Mouse (Mus musculus) frontal cortex, postnatal 36 days (tissue): Measurements from ENCODE around the gene Tmem51.
A peak's percentile ranks its signal among the peaks of the same experiment; 100 is the strongest.
"Not testable (repeated sequence)": the region's sequence is repeated elsewhere in the genome, so short reads cannot be mapped to it uniquely, and the experiment has no call there.

ENCODE experiments used
- DNase-seq, 2 experiments: peaks; one replicate each; pipeline ENCODE4 v3.0.0; 2022; ENCODE audit warnings: low spot score in 2 of 2

The Tmem51 gene

DNA sequence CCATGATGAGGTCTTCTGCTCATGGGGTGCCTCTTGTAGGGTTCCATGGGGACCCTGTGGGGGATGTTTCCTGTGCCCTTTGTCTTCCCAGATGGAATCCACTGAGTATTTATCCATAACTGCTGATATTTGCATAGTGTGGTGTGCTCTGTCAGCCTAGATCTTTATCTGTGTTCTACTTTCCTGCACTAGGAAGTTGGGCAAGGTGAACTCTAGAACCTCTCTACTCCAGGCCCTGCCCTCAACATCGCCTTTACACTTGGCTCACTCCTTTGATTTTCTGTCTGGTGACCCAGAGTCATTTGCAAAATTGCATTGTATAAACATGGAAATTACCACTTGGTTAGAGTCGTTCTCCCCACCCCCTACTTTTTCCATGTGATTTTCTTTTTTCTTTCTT, 59.6 kb downstream of the Tmem51 start:
- DNase-seq = no peak

DNA sequence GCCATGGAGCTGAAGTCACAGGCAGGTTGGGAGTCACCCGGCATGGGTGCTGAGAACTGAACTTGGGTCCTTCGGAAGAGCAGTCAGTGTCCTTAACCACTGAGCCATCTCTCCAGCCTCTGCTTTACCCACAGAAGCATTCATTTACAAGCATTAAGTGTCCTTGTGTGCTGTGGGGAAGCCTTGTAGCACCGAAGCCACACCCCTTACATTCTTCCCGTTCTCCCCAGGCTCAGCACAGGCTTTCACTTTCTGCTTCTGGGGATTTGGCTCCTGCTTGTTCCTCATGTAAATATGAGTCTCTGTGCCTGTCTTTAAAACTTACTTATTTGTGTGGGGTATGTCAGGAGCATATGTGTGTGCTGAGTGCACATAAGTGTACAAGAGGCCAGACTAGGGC, 60.9 kb downstream of the Tmem51 start:
- no peak for DNase-seq

DNA sequence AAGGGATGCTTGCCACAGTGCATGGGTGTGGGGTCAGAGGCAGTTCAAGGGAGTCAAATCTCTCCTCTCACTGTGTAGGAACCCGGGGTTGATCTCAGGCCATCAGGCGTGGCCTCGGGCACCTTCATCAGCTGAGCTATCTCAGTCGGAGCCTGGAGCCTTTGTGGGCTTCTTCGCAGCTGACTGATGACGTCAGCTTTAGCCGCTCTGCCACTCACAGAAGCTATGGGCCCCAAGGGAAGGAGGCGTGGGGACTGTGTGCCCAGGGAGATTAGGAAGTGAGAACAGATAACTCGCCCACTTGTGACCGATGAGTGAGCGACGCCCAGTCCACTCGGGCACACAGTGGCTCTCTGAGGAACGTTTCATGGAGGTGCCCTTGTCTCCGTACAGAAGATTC, 66.4 kb downstream of the Tmem51 start:
- no peak for DNase-seq

DNA sequence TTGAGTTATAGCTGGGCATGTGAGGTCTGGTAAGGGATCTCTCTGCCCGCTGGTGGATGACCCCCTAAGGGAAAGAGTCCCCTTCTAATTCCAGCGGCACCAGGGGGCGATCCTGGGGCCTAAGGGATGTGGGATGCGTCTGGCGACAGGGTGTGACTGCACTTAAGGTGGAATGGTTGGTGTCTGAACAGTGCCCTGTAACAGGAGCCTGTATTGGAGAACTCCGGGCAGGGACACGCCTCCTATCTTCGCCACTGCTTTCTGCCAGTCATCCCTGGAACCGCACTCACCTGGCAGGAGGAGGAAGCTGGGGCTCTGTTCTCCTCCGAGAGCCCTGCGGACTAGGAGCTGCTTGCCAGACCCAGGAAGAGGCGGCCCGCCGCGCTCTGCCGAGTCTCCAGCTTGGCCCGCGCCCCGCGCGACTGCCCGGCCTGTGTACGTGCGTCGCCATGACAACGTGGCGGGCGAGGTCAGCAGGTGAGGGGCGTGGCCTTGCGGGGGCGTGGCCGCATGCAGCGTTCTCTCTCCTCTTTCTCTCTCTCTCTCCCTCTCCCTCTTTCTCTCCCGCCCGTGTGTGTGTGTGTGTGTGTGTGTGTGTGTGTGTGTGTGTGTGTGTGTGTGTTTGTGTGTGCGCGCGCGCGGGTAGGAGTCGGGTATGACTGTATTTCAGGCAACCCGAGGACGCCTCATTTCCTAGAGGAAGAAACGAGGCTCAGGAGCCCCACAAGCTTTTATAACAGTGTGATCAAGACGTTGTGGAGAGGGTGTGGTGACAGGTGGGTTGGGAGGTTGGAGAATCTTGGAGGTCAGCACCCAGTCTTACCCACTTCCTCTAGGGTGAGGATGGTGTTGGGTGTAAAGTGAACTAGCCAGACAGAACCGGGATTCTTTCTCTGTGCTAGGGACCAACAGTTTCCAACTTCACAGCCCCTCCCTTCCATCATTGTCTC, 69.2 kb downstream of the Tmem51 start, which contains the start of gene Fhad1:
Gene Fhad1 (minus strand): TSS at position 424 of the 950 bp plus-strand sequence.
- DNase-seq = peak; percentile 42 to 48

DNA sequence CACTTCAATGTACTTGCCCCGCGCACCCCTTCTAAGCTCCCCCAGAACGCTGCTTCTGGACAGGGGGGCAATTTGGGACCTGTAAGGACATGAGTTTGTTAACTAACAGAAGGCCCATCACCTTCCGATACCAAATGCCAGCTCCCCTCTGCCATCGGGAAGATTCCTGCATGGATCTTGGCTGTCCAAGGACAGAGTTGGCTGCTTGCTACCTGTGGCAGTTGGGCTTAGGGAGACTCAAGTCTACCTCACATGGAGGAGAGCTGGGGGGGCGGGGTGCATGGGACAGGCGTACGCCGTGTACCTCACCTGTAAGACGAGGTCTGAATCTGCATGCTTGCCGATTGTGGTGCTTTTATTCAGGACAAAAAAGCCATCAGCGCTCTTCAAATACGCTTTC, 72.9 kb downstream of the Tmem51 start:
- DNase-seq = no peak

DNA sequence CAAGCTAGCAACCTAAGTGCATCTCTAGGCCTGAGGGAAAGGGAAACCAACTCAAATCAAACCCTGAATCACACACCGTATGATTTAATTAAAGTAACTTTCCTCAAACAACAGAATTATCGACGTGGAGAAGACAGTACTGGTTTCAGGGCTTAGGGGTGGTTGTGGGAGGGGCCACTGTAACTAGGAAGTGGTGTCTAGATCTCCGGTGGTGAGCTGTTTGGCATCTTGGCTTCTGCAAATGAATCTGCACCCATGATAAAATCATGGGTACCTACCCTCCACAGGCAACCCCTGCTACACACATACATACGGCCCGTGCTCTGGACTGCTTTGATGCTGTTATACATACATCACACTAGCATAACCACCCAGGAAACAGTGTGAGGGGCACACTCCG, 73.7 kb downstream of the Tmem51 start:
- no peak for DNase-seq

DNA sequence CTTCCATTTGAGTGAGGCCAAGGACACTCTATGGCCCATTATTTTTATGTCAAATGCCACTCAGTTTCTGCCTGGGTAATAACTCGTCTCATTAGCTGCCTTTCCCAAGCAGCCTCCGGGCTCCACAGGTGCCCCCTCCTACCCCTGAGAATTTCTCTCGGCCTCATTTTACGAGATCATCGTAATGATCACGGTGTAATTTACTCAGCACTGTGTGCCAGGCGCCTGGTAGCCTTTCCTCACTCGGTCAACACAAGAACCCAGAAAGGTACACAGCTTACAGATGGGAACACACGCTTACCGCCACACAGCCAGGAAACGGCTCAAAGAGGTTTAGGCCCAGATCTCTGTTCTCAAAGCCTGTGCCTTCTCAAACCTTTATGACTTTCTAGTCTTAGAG, 75.9 kb downstream of the Tmem51 start:
- no peak for DNase-seq

DNA sequence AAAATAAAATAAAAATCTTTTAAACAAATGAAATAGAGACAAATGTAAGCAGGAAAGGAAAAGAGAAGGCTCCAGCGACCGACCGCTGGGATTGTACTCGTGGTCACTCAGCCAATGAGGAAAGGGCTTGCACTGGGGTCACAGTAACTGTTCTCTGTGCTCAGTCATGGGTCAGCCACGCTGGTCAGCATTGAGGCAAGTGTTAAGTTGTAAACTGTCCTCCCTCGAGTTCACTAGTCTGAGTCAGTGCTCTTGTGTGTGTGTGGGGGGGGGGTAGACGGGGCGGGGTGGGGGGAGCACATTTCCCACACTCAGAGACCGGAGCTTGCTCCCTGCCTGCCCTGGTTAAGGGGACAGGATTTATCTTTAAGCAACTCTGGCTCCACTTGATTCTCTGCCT, 83.5 kb downstream of the Tmem51 start:
- no peak for DNase-seq

DNA sequence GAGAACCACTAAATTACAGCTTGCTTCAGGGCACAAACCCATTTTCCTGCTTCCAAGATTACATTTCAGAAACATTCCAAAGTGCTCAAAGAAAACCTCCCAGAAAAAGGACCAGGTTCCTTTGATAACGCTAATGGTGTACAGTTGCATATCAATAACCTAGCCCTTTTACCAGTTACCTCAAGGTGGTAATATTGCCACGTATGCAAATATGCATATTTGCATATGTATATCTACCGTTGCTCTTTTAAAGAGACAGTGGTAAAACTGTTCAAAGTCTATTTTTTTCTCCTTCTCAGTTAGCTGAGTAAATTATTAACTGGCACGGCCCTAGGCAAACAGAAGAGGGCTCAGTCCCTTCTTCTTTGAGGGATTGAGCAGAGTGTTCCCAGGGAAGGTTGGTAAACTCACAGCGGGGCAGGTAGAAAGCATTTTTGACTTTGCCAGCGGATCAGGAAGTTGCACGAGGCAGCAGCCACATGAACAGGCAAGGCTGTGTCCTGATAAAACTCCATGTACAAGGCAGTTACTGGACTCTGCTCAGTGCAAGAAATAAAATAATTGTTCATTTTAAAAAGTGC, 84.5 kb downstream of the Tmem51 start:
- no peak for DNase-seq

DNA sequence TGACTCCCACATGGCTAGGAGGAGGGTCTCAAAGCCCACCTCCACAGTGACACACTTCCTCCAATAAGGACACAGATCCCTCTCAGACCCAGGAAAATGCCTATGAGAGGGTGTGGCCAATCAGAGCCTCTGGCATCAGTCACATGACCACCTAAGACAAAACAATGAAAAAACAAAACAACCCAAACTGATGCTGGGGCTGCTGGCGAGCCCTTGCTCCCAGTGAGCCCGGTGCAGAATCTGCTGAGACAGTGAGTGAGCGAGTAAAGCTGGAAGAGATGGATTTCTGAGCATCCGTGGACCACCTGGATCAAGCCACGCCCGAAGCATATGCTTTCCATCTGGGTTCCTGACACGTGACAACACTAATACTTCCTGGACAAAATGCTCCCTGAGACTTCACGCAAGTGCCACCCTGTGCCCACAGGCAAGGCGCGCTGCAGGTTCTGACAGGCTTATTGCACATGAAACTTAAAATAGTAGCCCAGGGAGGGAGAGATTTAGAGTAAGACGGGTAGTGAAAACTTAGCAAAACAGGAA, 85.8 kb downstream of the Tmem51 start:
- DNase-seq = no peak

DNA sequence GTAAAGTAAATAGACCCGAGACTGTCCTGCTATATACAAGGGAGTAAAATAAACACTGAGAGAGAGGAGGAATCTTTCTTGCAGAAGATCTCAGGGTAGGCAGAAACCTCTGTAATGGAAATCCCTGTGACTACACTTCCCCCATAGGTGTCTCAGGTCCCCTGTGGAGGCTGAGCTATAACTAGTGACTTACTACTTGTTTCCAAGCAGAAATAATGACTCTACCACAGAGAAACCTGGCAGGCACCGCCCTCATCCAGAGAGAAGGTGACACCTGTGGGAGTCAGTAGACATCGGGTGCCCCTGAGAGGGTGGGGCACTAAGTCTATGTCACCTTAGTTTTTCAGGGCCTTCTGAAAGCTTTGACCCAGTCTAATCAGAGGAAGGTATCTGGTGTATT, 87.2 kb downstream of the Tmem51 start:
- no peak for DNase-seq

DNA sequence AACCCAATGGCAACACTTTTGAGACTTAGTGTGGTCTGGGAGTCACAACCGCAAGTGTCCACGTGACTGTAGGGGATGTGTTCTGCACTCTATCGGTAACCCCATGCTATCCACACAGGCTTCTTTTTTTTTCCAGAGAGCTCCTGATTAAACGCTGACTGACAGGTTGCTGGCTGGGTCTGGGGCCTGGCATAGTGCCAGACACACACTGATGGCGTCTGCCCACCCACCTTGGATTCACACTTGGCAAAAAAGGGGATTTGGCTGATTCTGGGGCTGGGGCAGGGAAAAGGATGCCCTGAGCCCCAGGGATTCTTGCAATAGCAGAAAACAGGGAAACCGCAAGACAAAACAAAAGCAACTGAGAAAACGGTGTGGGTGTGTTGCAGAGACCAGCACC, 88.0 kb downstream of the Tmem51 start:
- DNase-seq = no peak

DNA sequence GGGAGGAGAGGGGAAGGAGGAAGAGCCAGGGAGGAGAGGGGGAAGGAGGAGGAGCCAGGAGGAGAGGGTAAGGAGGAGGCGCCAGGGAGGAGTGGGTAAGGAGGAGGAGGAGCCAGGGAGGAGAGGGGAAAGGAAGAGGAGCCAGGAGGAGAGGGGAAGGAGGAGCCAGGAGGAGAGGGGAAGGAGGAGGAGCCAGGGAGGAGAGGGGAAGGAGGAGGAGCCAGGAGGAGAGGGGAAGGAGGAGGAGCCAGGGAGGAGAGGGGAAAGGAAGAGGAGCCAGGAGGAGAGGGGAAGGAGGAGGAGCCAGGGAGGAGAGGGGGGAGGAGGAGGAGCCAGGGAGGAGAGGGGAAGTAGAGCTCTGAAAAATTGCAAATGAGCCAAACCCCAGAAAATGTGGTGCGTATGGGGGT, 90.0 kb downstream of the Tmem51 start:
- DNase-seq = not testable (repeated sequence)

DNA sequence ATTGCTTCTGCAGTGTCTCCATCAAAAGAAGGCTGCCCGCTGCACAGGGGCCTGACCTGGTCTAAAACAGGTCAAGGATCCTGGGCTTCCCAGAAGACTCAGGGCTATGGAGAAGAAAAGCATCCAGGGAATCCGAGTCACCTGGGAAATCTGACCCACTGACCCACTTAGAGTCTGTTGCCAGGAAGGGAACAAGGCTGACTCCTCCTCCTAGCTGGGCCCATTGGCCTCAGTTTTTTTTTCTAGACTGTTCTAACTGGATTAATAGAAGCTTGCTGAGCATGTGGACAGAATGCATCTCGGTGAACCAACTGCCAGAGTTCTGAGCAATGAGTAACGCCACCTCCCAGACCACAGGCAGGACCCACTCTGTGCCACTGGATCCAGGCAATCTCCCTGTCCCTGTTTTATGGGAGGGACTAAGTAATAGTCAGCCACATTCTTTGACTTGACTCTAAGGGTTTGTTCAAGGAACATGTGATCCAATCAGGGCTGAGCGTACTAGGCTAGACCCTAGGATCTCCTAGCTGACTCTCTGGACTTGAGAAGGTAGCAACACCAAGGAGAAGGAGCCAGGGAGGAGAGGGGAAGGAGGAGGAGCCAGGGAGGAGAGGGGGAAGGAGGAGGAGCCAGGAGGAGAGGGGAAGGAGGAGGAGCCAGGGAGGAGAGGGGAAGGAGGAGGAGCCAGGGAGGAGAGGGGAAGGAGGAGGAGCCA, 90.6 kb downstream of the Tmem51 start:
- DNase-seq = no peak

DNA sequence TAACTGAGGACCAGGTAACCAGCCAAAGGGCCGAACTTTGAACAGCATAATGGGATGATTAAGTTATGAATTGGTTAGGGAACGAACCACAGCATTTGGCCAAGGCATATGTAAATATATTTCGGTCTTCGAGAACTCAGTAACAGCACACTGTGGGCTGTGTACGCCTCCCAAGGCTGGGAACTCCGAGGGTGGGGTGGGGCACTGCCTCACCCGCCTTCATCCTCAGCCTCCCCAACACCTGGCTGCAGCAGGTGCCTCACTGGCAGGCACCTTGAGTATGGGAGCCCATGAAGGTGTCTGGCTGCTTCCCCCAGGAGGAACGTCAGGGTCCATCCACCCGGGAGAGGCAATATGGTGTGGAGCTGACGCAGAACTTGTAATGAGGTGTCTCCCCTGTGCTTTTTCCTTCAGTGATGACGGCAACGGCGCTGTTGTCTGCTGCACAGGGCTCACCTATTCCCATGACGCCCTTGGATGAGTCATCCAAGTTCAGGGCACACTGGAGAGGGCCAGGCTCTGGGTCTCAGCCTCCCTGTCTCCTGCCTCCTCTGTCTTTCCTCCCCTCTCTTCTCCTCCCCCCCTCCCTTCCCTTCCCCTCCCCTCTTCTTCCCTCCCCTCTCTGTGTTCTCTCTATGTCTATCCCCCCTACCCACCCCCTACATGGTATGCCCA, 91.4 kb downstream of the Tmem51 start:
- no peak for DNase-seq

DNA sequence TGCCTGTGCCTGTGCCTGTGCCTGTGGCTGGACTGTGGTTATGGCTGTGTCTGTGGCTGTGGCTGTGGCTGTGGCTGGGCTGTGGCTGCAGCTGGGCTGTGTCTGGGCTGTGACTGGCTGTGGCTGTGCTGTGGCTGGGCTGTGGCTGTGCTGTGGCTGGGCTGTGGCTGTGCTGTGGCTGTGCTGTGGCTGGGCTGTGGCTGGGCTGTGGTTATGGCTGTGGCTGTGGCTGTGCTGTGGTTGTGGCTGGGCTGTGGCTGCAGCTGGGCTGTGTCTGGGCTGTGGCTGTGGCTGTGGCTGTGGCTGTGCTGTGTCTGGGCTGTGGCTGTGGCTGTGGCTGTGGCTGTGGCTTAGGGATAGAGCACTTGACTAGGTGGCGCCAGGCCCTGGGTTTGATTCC, 95.9 kb downstream of the Tmem51 start:
- no peak for DNase-seq

DNA sequence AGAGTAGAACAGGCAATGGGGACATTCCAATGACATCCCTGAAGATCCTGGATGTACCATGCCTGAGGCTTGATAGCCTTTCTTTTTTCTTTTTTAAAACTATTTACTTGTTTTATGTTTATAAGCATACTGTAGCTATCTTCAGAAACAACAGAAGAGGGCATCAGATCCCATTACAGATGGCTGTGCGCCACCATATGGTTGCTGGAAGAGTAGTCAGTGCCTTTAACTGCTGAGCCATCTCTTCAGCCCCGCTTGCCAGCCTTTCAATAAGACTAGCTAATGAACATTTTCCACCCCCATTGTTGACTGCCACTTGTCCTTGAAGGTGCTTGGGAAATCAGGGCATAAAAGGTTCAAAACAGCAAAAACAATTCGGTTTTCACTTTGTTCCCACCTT, 100.4 kb downstream of the Tmem51 start:
- DNase-seq = peak in 1 of 2 experiments; percentile 56

DNA sequence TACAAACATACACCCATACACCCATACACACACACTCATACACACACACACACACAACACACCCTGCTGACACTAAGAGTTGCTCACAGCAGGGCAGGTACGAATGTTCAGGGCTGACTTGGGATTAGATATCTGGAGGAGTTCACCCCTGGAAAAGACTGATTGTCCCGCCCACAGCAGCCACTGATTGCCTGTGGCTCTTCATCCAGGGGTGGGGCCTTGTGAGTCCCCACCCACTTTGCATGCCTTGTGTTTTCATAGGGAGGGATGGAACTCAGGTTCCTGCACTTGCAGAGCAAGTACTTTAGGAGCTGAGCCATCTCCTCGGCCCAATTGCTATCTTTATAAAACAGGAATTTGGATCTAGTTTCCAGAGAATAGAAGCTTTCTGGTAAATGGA, 102.6 kb downstream of the Tmem51 start:
- no peak for DNase-seq
